Mouse (Mus musculus): ENCODE results near the gene Traf7. TPM values are rescaled to one million over a fixed set of nuclear protein-coding genes. Genes with fewer than 3 reads are reported as not detected.

The Traf7 gene
- polyA plus RNA-seq, 1 experiment from 2014 or later: 97.1 TPM

- WGBS: 35% methylated on average over 11 of the region's 11 CpGs
- Histone ChIP-seq H3K27ac (no peak overlapping the region), H3K4me1 (peaks cover 4% of the 10 kb centered on the region; the same call in 1 of the 2 replicates), H3K9ac (no peak overlapping the region), H3K4me3 (no peak overlapping the region), H3K27me3 (no peaks in the 10 kb centered on the region), H3K9me3 (replicated peaks) (no peaks in the 10 kb centered on the region), H3K36me3 (ENCODE audit: poor library complexity, severe bottlenecking) (peaks cover 97% of the 10 kb centered on the region), H3K4me2 (no peak overlapping the region)
- no peak for ATAC-seq
Observed at GRCm38 (mm10) chr17:24502208-24502607, 25.5 kb downstream of the Traf7 start.

DNA sequence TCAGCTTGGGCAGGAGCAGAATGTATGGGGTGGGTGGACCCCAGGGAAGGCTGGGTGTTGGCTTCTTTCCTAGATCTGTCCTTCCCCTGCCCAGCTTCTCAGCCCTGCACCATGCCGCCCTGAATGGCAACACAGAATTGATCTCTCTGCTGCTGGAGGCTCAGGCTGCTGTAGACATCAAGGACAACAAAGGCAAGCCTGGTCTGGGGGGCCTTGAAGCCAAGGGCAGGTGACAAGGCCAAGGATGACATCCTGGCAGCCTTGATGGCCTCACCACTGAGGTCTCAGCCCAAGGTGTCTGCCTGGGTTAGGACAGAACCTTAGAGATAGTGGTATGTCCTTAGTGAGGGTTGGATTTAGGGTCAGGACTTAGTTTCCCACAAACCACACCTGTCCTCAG lies 31.7 kb downstream of the Traf7 start:
- no peak overlapping the region for H3K27ac ChIP-seq
- H3K27me3 ChIP-seq: no peaks in the 10 kb centered on the region
- H3K4me1 ChIP-seq: peaks cover 10% of the 10 kb centered on the region
- H3K4me3 ChIP-seq: no peak overlapping the region
- no peak overlapping the region for H3K9ac ChIP-seq
- WGBS: 89% methylated on average over 1 of the region's 1 CpGs
- H3K4me2 ChIP-seq: no peak overlapping the region
- H3K9me3 ChIP-seq (replicated peaks): no peaks in the 10 kb centered on the region
- no peak for ATAC-seq
- peaks cover 50% of the 10 kb centered on the region for H3K36me3 ChIP-seq (ENCODE audit: poor library complexity, severe bottlenecking)

GRCm38 (mm10) chr17:24495443-24495842 lies 32.3 kb downstream of the Traf7 start:
- Histone ChIP-seq H3K9ac (no peak overlapping the region), H3K9me3 (replicated peaks) (no peaks in the 10 kb centered on the region), H3K36me3 (ENCODE audit: poor library complexity, severe bottlenecking) (peaks cover 44% of the 10 kb centered on the region), H3K4me1 (peaks cover 15% of the 10 kb centered on the region), H3K4me3 (no peak overlapping the region), H3K27ac (no peak overlapping the region), H3K4me2 (no peak overlapping the region), H3K27me3 (no peaks in the 10 kb centered on the region)
- WGBS: 79% methylated on average over 3 of the region's 3 CpGs
- ATAC-seq: no peak

- no peaks in the 10 kb centered on the region for H3K9me3 ChIP-seq (replicated peaks)
- WGBS: 41% methylated on average over 2 of the region's 2 CpGs
Observed at GRCm38 (mm10) chr17:24494627-24495335, 33.0 kb downstream of the Traf7 start.

GRCm38 (mm10) chr17:24490399-24490798 lies 37.3 kb downstream of the Traf7 start:
- H3K9me3 ChIP-seq (replicated peaks): no peaks in the 10 kb centered on the region
- H3K36me3 ChIP-seq (ENCODE audit: poor library complexity, severe bottlenecking): no peaks in the 10 kb centered on the region
- peak overlapping the region; percentile 92; the same call in 1 of the 2 replicates for H3K4me3 ChIP-seq
- no peaks in the 10 kb centered on the region for H3K27me3 ChIP-seq
- WGBS: 61% methylated on average over 4 of the region's 4 CpGs
- peak overlapping the region; percentile 2; the same call in 1 of the 2 replicates for H3K27ac ChIP-seq
- peak overlapping the region; percentile 85 for H3K4me2 ChIP-seq
- no peak for ATAC-seq
- peak overlapping the region; percentile 93 for H3K9ac ChIP-seq
- peaks cover 41% of the 10 kb centered on the region for H3K4me1 ChIP-seq

More at GRCm38 (mm10) chr17:24494627-24495335, 33.0 kb downstream of the Traf7 start:
- H3K9ac ChIP-seq: no peak overlapping the region; the same call in 1 of the 2 replicates
- no peaks in the 10 kb centered on the region for H3K27me3 ChIP-seq
- H3K36me3 ChIP-seq (ENCODE audit: poor library complexity, severe bottlenecking): peaks cover 39% of the 10 kb centered on the region
- no peak overlapping the region for H3K27ac ChIP-seq
- no peak overlapping the region for H3K4me3 ChIP-seq
- H3K4me2 ChIP-seq: no peak overlapping the region
- no peak for ATAC-seq
- H3K4me1 ChIP-seq: peaks cover 21% of the 10 kb centered on the region

DNA sequence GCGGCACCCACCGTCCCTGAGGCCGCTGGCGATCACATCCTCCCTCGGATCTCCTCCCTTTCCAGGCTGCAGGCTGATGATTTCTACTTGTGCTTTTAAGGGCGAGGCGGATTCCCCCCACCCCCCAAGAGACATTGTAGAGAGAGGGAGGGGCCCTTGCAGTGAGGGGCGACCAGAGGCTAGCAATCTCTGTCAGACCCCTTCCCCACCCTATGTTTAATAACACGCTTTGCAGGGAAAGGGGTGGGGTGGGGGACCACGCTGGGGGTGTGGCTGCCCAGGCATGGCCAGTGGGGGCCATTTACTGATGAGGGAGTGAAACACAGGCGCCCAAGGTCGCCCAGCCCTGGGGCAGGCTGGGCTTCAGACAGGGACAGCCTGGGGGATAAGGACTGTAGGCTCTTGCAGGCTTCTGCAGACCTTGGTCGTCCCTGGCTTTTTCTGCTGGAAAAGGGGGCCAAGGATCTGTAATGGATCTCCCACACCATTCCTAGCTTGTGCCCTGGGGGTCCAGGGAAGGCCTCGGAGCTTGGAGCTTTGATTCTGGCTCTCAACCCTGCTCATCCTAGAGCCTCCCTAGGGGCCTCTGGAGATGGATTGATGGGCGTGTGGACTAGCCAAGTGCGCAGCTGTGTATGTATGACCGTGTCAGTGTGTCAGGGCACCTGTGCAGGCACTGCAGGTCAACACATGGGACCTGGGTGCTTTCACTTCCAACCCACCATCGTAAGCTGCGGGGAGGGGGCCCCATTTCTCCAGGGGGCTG lies 38.3 kb downstream of the Traf7 start:
- Histone ChIP-seq H3K4me3 (peak overlapping the region; percentile 92), H3K27me3 (no peaks in the 10 kb centered on the region), H3K9me3 (replicated peaks) (no peaks in the 10 kb centered on the region), H3K36me3 (ENCODE audit: poor library complexity, severe bottlenecking) (no peaks in the 10 kb centered on the region), H3K4me1 (peaks cover 36% of the 10 kb centered on the region), H3K4me2 (peak overlapping the region; percentile 85), H3K9ac (peak overlapping the region; percentile 93), H3K27ac (peak overlapping the region; percentile 91)
- ATAC-seq: peak; percentile 25
- 20% methylated on average over 19 of the region's 19 CpGs for WGBS

GRCm38 (mm10) chr17:24488662-24489264 lies 39.0 kb downstream of the Traf7 start:
- peak overlapping the region; percentile 85 for H3K4me2 ChIP-seq
- WGBS: under 1% methylated on average over 60 of the region's 81 CpGs
- H3K27ac ChIP-seq: peak overlapping the region; percentile 91
- ATAC-seq: peak; percentile 71
- H3K4me3 ChIP-seq: peak overlapping the region; percentile 92
- H3K4me1 ChIP-seq: peaks cover 36% of the 10 kb centered on the region
- no peaks in the 10 kb centered on the region for H3K9me3 ChIP-seq (replicated peaks)
- peak overlapping the region; percentile 93 for H3K9ac ChIP-seq
- H3K36me3 ChIP-seq (ENCODE audit: poor library complexity, severe bottlenecking): no peaks in the 10 kb centered on the region
- no peaks in the 10 kb centered on the region for H3K27me3 ChIP-seq

DNA sequence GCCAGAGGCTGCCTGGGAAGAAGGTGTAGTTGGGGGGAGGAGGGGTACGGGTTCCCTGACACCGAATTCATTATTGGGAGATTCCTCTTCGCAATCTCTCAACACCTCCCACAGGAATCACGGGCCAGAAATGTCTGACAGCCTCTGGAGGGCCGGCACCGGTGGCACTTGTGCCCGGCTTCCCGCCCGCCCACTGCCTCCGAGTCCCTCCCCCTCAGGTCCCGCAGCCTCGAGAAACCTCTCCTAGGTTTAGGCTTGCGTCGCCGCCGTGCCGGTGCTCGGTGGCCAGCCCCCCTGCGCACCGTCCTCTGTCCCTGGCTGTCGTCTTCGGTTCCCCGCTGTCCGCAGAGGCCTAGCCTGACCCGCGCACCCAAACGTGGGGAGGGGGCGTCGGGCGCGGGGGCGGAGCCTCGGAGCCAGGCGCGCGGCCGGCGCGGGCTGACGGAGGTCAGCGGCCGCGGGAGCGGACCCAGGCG lies 39.5 kb downstream of the Traf7 start, which contains the start of gene Caskin1:
Gene Caskin1 (plus strand): TSS at position 416 of the 476 bp plus-strand sequence.
- peak within 1 kb of the TSS; percentile 93 for H3K9ac ChIP-seq
- H3K4me2 ChIP-seq: peak within 1 kb of the TSS; percentile 85
- WGBS: under 1% methylated on average over 21 of the region's 45 CpGs
- H3K36me3 ChIP-seq (ENCODE audit: poor library complexity, severe bottlenecking): no peaks in the 10 kb centered on the region
- no peaks in the 10 kb centered on the region for H3K9me3 ChIP-seq (replicated peaks)
- H3K27me3 ChIP-seq: no peaks in the 10 kb centered on the region
- peak within 1 kb of the TSS; percentile 92 for H3K4me3 ChIP-seq
- peaks cover 36% of the 10 kb centered on the region for H3K4me1 ChIP-seq
- peak within 1 kb of the TSS; percentile 91 for H3K27ac ChIP-seq
- peak; percentile 63 for ATAC-seq

DNA sequence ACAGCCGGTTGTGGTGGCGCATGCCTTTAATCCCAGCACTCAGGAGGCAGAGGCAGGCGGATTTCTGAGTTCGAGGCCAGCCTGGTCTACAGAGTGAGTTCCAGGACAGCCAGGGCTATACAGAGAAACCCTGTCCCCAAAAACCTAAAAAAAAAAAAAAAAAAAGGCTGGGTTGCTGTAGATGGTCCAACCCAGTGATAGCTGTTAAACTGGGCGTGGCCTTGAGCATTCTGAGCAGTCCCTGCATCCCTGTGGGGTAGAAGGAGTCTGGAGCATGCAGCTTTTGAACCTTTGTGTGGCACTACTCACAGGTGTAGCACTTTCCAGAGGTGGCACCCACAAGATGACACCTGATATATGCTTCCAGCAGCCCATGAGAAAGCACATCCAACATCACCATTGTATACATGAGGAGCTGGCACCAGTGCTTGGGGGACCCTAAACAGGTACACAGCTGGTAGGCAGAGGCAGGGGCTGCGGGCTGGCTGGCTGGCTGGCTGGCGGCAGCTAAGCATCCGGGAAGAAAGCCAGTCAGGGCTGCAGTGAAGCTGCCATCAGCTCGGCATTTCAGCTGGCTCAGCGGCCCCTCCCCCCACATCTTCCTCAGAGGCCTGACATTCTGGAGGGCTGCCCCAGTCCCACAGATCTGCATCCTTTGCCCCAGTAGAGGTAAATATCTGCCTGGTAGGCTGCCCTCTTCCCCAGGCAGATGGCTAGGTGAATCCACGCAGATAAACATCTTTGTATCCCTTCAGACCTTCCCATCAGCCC lies 42.5 kb downstream of the Traf7 start:
- Histone ChIP-seq H3K9ac (peak overlapping the region; percentile 38), H3K9me3 (replicated peaks) (no peaks in the 10 kb centered on the region), H3K36me3 (ENCODE audit: poor library complexity, severe bottlenecking) (no peaks in the 10 kb centered on the region), H3K4me3 (no peak overlapping the region), H3K27ac (peak overlapping the region; percentile 41), H3K27me3 (no peaks in the 10 kb centered on the region), H3K4me1 (peaks cover 30% of the 10 kb centered on the region), H3K4me2 (no peak overlapping the region)
- peak; percentile 9; the same call in 1 of the 2 replicates for ATAC-seq
- 44% methylated on average over 10 of the region's 11 CpGs for WGBS

DNA sequence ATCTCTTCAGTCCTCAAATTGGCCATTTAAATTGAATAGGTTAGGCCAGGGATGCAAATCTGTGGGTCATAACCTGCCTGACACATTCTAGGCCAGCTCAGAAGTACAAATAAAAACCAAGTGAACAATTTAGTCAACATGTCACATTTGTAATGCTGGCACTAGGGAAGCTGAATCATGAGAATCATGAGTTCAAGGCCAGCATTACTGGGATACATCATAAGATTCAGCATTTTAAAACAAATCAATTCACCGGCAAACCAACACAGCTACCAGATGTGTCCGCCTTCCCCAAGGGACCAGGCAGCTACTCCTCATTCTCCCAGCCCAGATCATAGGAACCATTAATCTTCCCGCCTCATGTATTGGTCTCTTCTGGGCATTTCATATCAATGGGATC lies 44.2 kb downstream of the Traf7 start:
- Histone ChIP-seq H3K27me3 (no peaks in the 10 kb centered on the region), H3K9ac (no peak overlapping the region), H3K4me3 (no peak overlapping the region), H3K36me3 (ENCODE audit: poor library complexity, severe bottlenecking) (no peaks in the 10 kb centered on the region), H3K27ac (no peak overlapping the region), H3K4me1 (peaks cover 19% of the 10 kb centered on the region), H3K9me3 (replicated peaks) (no peaks in the 10 kb centered on the region), H3K4me2 (no peak overlapping the region)
- WGBS: 95% methylated on average over 3 of the region's 3 CpGs
- no peak for ATAC-seq

GRCm38 (mm10) chr17:24481027-24481815 lies 46.5 kb downstream of the Traf7 start:
- H3K4me2 ChIP-seq: no peak overlapping the region
- peaks cover 16% of the 10 kb centered on the region for H3K36me3 ChIP-seq (ENCODE audit: poor library complexity, severe bottlenecking)
- no peaks in the 10 kb centered on the region for H3K27me3 ChIP-seq
- no peak overlapping the region for H3K9ac ChIP-seq
- H3K4me1 ChIP-seq: peaks cover 22% of the 10 kb centered on the region
- no peaks in the 10 kb centered on the region for H3K9me3 ChIP-seq (replicated peaks)
- no peak overlapping the region for H3K27ac ChIP-seq
- no peak for ATAC-seq
- no peak overlapping the region for H3K4me3 ChIP-seq
- WGBS: 95% methylated on average over 20 of the region's 20 CpGs

All from forebrain, embryonic 13.5 days (tissue).